Mouse (Mus musculus) frontal cortex, postnatal 14 days (tissue): ENCODE data around the gene Plce1.

Experiments
- DNase-seq, 2 experiments: peaks; one replicate each; pipeline ENCODE4 v3.0.0; 2022; ENCODE audit warnings: low spot score in 2 of 2

Plce1 gene

DNA sequence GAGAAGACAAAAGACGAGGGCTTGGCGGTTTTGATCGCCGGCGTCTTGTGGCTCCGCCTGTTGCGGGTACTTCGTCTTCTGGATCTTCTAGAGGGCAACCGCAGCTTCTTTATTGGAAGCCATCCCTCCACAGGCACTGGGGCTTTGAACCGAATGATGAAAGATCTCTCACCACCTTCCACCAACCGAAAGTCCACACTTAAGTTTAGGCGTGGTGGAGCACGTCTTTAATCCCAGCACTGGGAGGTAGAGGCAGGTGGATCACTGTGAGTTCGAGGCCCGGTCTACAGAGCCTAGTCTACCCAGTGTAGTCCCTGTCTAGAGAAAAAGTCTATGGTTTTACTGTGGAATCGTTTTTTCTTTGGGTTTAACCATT lies 338.5 kb downstream of the Plce1 start:
- DNase-seq, result no peak

- no peak for DNase-seq
These were observed 339.4 kb downstream of the Plce1 start for GRCm38 (mm10) chr19:38820186-38820804.

GRCm38 (mm10) chr19:38833224-38833623 lies 352.3 kb downstream of the Plce1 start:
- no peak for DNase-seq
